Mouse (Mus musculus) liver, embryonic 18 days (tissue): ENCODE data around the gene Eif1ad. TPM values are rescaled to one million over a fixed set of nuclear protein-coding genes. Genes with fewer than 3 reads are reported as not detected.

Source experiments
- polyA plus RNA-seq: library from polyadenylated mRNA; depleted of rRNA; stranded (reverse); fragments of >200 nt; gene quantifications from 2 replicates; pipeline ENCODE4 v1.2.3, GENCODE M21; 2012; rRNA removed

Gene Eif1ad
- polyA plus RNA-seq, result 14.5 and 15.1 TPM in 2 replicates

DNA sequence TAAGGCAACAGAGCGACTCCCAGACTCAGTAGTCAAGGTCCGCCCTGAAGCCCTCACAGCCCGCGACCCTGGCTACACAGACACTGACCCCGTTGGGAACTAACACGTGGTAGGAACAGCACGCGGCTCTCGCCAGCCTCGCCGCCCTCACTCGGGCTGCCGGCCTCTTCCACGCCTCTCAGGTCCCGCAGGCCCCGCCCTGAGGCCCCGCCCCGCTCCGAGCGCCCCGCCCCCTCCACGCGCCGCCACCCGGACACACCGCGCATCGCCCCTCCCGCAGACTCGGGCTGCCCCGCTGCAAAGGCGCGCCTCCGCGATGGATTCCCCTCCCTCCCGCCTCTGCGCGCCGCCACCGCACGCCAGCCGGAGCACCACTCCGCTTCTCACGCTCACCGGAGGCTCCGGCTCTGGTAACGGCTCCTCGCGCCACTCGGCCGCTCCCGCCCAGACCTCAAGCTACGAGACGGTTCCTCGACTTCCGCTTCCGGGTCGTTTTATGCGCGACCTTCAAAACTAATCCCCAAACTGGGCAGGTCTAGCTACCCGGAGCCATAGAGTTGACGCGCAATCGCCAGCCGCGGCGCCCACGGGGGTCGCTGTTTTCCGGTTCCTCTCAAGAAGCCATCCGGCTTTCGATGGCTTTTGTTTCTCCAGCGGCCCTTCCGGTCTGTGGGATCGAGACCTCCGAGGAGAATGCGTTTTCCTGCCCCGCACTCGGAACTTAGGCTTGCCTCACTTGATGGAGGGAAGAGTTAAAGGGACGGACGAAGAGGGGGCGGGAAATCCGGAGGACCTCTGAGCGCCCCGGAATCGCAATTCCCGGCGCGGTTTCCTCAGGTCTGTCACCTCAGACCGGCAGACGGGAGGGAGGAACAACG is at the start of gene Eif1ad:
Gene Eif1ad, plus strand, starts transcription at position 567 of the 878 bp plus-strand sequence.

DNA sequence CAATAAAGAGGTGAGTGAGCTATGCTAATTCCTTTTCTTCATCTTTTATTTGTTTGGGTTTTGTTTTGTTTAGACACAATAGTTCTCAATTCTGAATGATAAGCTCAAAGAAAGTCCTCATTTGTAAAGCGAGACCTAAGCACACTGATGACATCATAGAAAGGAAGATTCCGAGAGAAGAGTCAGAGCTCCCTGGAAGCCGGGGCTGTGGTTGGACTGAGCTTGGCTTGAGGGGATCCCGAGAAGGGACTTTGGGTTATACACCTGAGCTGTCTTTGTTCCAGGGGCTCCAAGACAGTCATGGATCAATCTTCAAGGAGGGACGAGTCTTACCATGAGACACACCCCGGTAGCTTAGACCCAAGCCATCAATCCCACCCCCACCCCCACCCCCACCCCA is 31.1 kb upstream of the Eif1ad start, which contains the start of gene Catsper1:
Gene Catsper1, plus strand, starts transcription at position 301 of the 400 bp plus-strand sequence.

DNA sequence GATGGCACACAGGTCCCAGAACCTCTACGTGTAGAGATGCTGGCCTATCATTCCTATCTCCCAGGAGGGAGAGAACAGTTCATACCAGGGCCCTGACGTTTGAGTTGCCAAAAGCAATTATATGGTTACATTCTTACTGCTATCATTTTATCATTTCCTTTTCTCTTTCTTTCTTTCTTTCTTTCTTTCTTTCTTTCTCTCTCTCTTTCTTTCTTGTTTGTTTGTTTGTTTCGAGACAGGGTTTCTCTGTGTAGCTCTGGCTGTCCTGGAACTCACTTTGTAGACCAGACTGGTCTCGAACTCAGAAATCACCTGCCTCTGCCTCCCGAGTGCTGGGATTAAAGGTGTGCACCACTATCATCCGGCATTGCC is 17.1 kb upstream of the Eif1ad start, which contains the start of gene Cst6:
Gene Cst6, minus strand, starts transcription at position 73 of the 372 bp plus-strand sequence.

DNA sequence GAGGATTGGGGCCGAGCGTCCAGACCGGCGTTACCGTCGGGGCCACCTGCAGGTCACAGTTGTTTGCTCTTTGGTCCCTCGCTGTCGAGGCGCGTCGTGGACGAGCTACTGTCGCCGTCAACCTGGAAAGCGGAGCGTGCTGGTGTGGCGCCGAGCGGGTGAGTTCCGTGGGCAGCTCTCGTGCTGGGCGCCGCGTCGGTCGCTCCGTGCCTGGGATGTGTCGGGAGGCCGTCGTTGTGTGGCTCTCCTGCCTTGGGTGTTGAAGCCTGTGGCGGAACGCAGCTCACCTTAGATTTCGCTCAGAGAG is 465 bp downstream of the Eif1ad start, which contains the start of gene Banf1:
Gene Banf1, minus strand, starts transcription at position 116 of the 307 bp plus-strand sequence.

DNA sequence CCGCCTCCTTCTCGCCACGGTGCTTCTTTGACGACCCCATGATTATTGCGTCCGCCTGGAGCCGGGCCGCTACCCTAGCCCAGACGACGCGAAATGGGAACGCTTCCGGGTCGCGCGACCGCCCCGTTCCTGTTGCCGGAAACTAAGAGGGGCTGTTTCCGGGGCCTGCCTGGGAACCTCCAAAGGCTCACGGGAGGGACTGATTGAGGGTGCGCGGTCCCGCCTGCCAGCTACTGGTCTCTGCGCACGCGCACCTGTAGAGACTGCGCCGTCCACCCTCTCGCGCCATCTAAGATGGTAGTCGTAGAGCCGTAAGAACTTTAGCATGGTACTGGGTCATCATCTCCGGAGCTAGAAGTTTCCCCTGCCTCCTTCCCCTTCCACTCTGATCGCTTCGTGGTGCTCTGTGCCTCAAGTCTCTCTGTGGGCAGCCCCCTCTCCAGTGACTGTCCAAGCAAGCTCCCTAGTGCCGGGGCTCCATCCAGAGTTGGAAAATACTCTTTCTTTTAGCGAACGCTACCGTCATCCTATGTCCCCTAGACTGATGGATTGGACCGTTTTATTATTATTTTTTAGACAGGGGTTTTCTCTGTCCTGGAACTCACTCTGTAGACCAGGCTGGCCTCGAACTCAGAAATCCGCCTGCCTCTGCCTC is 22.2 kb downstream of the Eif1ad start, which contains the start of gene Sart1:
Gene Sart1, minus strand, starts transcription at position 116 of the 655 bp plus-strand sequence.

DNA sequence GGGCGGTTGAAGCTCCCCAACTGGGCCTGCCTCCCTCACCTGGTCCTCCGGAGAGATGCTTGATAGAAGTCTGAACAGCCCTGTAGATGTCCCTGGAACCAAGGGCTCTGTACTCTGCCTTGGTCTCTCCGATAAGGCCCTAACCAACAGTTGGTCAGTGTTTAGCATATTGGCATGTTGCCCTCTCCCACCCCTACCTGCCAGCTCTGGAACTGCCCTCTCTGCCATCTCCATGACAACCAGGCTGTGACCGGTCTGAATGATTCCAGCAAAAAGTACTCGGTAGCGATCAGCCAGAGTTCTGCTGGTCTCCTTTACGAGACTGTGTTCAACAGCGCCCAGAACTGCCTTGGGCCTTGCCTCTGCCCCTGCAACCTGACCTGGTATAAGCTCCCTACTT is 35.8 kb downstream of the Eif1ad start, which contains the start of gene Tsga10ip:
Gene Tsga10ip, minus strand, starts transcription at position 234 of the 400 bp plus-strand sequence.

Other genes starting within 250 kb of the Eif1ad start
- 3.6 and 4.7 TPM in 2 replicates for gene Klc2, start 248.2 kb upstream of the Eif1ad start, polyA plus RNA-seq
- 4.7 and 5.9 TPM in 2 replicates for gene Pacs1, start 93.6 kb upstream of the Eif1ad start, polyA plus RNA-seq
- 39.5 and 46.2 TPM in 2 replicates for gene Sf3b2, start 71.3 kb upstream of the Eif1ad start, polyA plus RNA-seq
- not detected in 2 replicates for gene Gal3st3, start 68.4 kb upstream of the Eif1ad start, polyA plus RNA-seq
- gene Catsper1, start 31.0 kb upstream of the Eif1ad start, polyA plus RNA-seq, result not detected in 2 replicates
- 0.26 and 0.34 TPM in 2 replicates for gene Cst6, start 17.2 kb upstream of the Eif1ad start, polyA plus RNA-seq
- 88.4 and 89.0 TPM in 2 replicates for gene Banf1, start 427 bp downstream of the Eif1ad start, polyA plus RNA-seq
- gene Sart1, start 22.0 kb downstream of the Eif1ad start, polyA plus RNA-seq, result 17.2 and 21.0 TPM in 2 replicates
- 0.08 and 0.10 TPM in 2 replicates for gene Tsga10ip, start 35.8 kb downstream of the Eif1ad start, polyA plus RNA-seq
- 58.1 and 59.6 TPM in 2 replicates for gene Drap1, start 58.2 kb downstream of the Eif1ad start, polyA plus RNA-seq
- gene AI837181, start 58.4 kb downstream of the Eif1ad start, polyA plus RNA-seq, result 18.6 TPM in 2 replicates
- gene Fosl1, start 80.8 kb downstream of the Eif1ad start, polyA plus RNA-seq, result not detected in 2 replicates
- 1.1 and 1.2 TPM in 2 replicates for gene Ccdc85b, start 91.2 kb downstream of the Eif1ad start, polyA plus RNA-seq
- 28.7 and 31.9 TPM in 2 replicates for gene Fibp, start 93.9 kb downstream of the Eif1ad start, polyA plus RNA-seq
- gene Ctsw, start 101.8 kb downstream of the Eif1ad start, polyA plus RNA-seq, result 0.58 and 0.87 TPM in 2 replicates
- 10.1 and 10.4 TPM in 2 replicates for gene Efemp2, start 107.2 kb downstream of the Eif1ad start, polyA plus RNA-seq
- gene Mus81, start 121.7 kb downstream of the Eif1ad start, polyA plus RNA-seq, result 13.3 and 13.4 TPM in 2 replicates
- gene Cfl1, start 123.7 kb downstream of the Eif1ad start, polyA plus RNA-seq, result 367 and 388 TPM in 2 replicates
- 0.47 and 0.61 TPM in 2 replicates for gene 1700020D05Rik, start 137.0 kb downstream of the Eif1ad start, polyA plus RNA-seq
- 4.5 and 5.8 TPM in 2 replicates for gene Snx32, start 143.8 kb downstream of the Eif1ad start, polyA plus RNA-seq
- 0.04 and 0.05 TPM in 2 replicates for gene Ovol1, start 193.9 kb downstream of the Eif1ad start, polyA plus RNA-seq
- 2.0 and 2.5 TPM in 2 replicates for gene Ap5b1, start 201.3 kb downstream of the Eif1ad start, polyA plus RNA-seq
- gene Rnaseh2c, start 235.1 kb downstream of the Eif1ad start, polyA plus RNA-seq, result 55.8 and 61.9 TPM in 2 replicates
- 23.7 and 30.7 TPM in 2 replicates for gene Kat5, start 243.5 kb downstream of the Eif1ad start, polyA plus RNA-seq